Comparison of ENCODE assay signal across 8 mouse cellular contexts in genomic region chr8:95696661-95697060, GRCm38 (mm10). TPM values are rescaled to one million over a fixed set of nuclear protein-coding genes. Genes with fewer than 3 reads are reported as not detected.
DNase-seq lines count a peak whose midpoint lies in the region; ATAC-seq lines count a peak whose summit lies in the region.

No protein-coding gene starts in this region.

- no peak overlapping the region for H3K4me2 ChIP-seq in forebrain, embryonic 11.5 days (ENCODE audit: low read depth, low read length, severe bottlenecking)
- peak overlapping the region; percentile 41; the same call in 1 of the 2 replicates for H3K4me2 ChIP-seq in lung, embryonic 15.5 days
- H3K4me2 ChIP-seq in hindbrain, embryonic 15.5 days = peak overlapping the region; percentile 40
- 0 out of 2 replicates have a peak overlapping the region, but pooled peaks have one; percentile 37 for H3K4me2 ChIP-seq in stomach, embryonic 15.5 days

- no peak for ATAC-seq in forebrain, embryonic 11.5 days (replicated peaks; ENCODE audit: low FRiP score)
- ATAC-seq in lung, embryonic 15.5 days (ENCODE audit: borderline replicate concordance, extremely low read depth, low FRiP score, low TSS enrichment) = no peak
- no peak for ATAC-seq in hindbrain, embryonic 15.5 days (ENCODE audit: low FRiP score, low read depth)
- no peak for ATAC-seq in stomach, embryonic 15.5 days (ENCODE audit: insufficient read depth, low FRiP score, low read depth)
- ATAC-seq in granulocyte monocyte progenitor cell, adult 5-6 weeks (replicated peaks; ENCODE audit: poor library complexity, severe bottlenecking) = no peak

- DNase-seq in forebrain, embryonic 11.5 days (ENCODE audit: low spot score) = no peak
- no peak for DNase-seq in forebrain, embryonic 10.5 days (ENCODE audit: extremely low spot score, low spot score)
- DNase-seq in lung, postnatal 25 days (ENCODE audit: low spot score) = no peak
- no peak for DNase-seq in gastrocnemius, postnatal 36 days

- no peaks in the 10 kb centered on the region for H3K36me3 ChIP-seq in forebrain, embryonic 11.5 days (ENCODE audit: control insufficient read depth, insufficient read depth, low read length)
- H3K36me3 ChIP-seq in forebrain, embryonic 10.5 days (replicated peaks) = no peaks in the 10 kb centered on the region
- no peaks in the 10 kb centered on the region for H3K36me3 ChIP-seq in lung, embryonic 15.5 days
- no peaks in the 10 kb centered on the region for H3K36me3 ChIP-seq in hindbrain, embryonic 15.5 days
- no peaks in the 10 kb centered on the region for H3K36me3 ChIP-seq in stomach, embryonic 15.5 days

- intact Hi-C loops in gastrocnemius, postnatal 36 days (cut with DNase I) = loop anchor here (2.0 to 5.0 kb wide), 2 partner anchors 92 to 349 kb away; no protein-coding TSS in a partner anchor

- no peaks in the 10 kb centered on the region for H3K9me3 ChIP-seq in forebrain, embryonic 11.5 days (ENCODE audit: control insufficient read depth, low read length)
- no peaks in the 10 kb centered on the region for H3K9me3 ChIP-seq in forebrain, embryonic 10.5 days
- H3K9me3 ChIP-seq in lung, embryonic 15.5 days = no peaks in the 10 kb centered on the region
- H3K9me3 ChIP-seq in hindbrain, embryonic 15.5 days = no peaks in the 10 kb centered on the region
- H3K9me3 ChIP-seq in stomach, embryonic 15.5 days = no peaks in the 10 kb centered on the region

- WGBS in forebrain, embryonic 11.5 days = 63% methylated on average over 8 of the region's 8 CpGs
- 69% methylated on average over 8 of the region's 8 CpGs for WGBS in forebrain, embryonic 10.5 days
- 41% methylated on average over 5 of the region's 8 CpGs for WGBS in lung, embryonic 15.5 days
- WGBS in hindbrain, embryonic 15.5 days = 59% methylated on average over 8 of the region's 8 CpGs
- WGBS in stomach, embryonic 15.5 days = 51% methylated on average over 6 of the region's 8 CpGs

- H3K27ac ChIP-seq in forebrain, embryonic 11.5 days (ENCODE audit: low read depth, low read length) = no peak overlapping the region
- no peak overlapping the region for H3K27ac ChIP-seq in forebrain, embryonic 10.5 days
- no peak overlapping the region for H3K27ac ChIP-seq in lung, embryonic 15.5 days
- no peak overlapping the region for H3K27ac ChIP-seq in hindbrain, embryonic 15.5 days (replicated peaks)
- H3K27ac ChIP-seq in stomach, embryonic 15.5 days = no peak overlapping the region

- H3K27me3 ChIP-seq in forebrain, embryonic 11.5 days (ENCODE audit: control insufficient read depth, insufficient read depth, low read length) = no peaks in the 10 kb centered on the region
- peaks cover 56% of the 10 kb centered on the region for H3K27me3 ChIP-seq in forebrain, embryonic 10.5 days (ENCODE audit: poor library complexity, severe bottlenecking)
- H3K27me3 ChIP-seq in lung, embryonic 15.5 days = peaks cover 40% of the 10 kb centered on the region
- no peaks in the 10 kb centered on the region; the same call in 1 of the 2 replicates for H3K27me3 ChIP-seq in hindbrain, embryonic 15.5 days
- peaks cover 18% of the 10 kb centered on the region; the same call in 1 of the 2 replicates for H3K27me3 ChIP-seq in stomach, embryonic 15.5 days (replicated peaks)

- no peak overlapping the region for H3K4me3 ChIP-seq in forebrain, embryonic 11.5 days (ENCODE audit: low read depth, low read length)
- no peak overlapping the region; the same call in 1 of the 2 replicates for H3K4me3 ChIP-seq in forebrain, embryonic 10.5 days
- no peak overlapping the region for H3K4me3 ChIP-seq in lung, embryonic 15.5 days
- no peak overlapping the region for H3K4me3 ChIP-seq in hindbrain, embryonic 15.5 days
- H3K4me3 ChIP-seq in stomach, embryonic 15.5 days (replicated peaks) = no peak overlapping the region

- H3K4me1 ChIP-seq in forebrain, embryonic 11.5 days (replicated peaks; ENCODE audit: control insufficient read depth, insufficient read depth, low read length) = peaks cover 7% of the 10 kb centered on the region; the same call in 1 of the 2 replicates
- H3K4me1 ChIP-seq in forebrain, embryonic 10.5 days = peaks cover 41% of the 10 kb centered on the region
- H3K4me1 ChIP-seq in lung, embryonic 15.5 days = 0 out of 2 replicates have a peak, but pooled peaks cover 3% of the 10 kb centered on the region
- H3K4me1 ChIP-seq in hindbrain, embryonic 15.5 days (replicated peaks) = peaks cover 39% of the 10 kb centered on the region
- H3K4me1 ChIP-seq in stomach, embryonic 15.5 days = no peaks in the 10 kb centered on the region

- peak overlapping the region; percentile 35; the same call in 1 of the 2 replicates for H3K9ac ChIP-seq in forebrain, embryonic 11.5 days (ENCODE audit: low read length)
- H3K9ac ChIP-seq in lung, embryonic 15.5 days = 0 out of 2 replicates have a peak overlapping the region, but pooled peaks have one; percentile 19
- no peak overlapping the region for H3K9ac ChIP-seq in hindbrain, embryonic 15.5 days
- no peak overlapping the region for H3K9ac ChIP-seq in stomach, embryonic 15.5 days

RNA-seq across cellular contexts. Expression of gene Setd6, which starts 19.0 kb away (rescaled TPM):
- 27.5 and 30.0 TPM in 2 replicates for polyA plus RNA-seq in forebrain, embryonic 11.5 days (2014; fragmentation: Nextera tagmentation; extraction: Ambion mirVana)
- polyA plus RNA-seq in forebrain, embryonic 10.5 days (2016; fragmentation: Nextera tagmentation; extraction: Ambion mirVana) = 29.5 and 31.0 TPM in 2 replicates
- polyA plus RNA-seq in lung, embryonic 15.5 days (2015; fragmentation: Nextera tagmentation; extraction: Ambion mirVana) = 17.3 and 18.3 TPM in 2 replicates
- 33.1 and 34.7 TPM in 2 replicates for polyA plus RNA-seq in hindbrain, embryonic 15.5 days (2015; fragmentation: Nextera tagmentation; extraction: Ambion mirVana)
- polyA plus RNA-seq in stomach, embryonic 15.5 days (2015; fragmentation: Nextera tagmentation; extraction: Ambion mirVana) = 20.9 and 23.8 TPM in 2 replicates
- 10 to 100 TPM in 1 of 2 experiments, 1 to 10 TPM in 1; 9.6 to 13.3 TPM for total RNA-seq in gastrocnemius, postnatal 36 days (2021)
- total RNA-seq in granulocyte monocyte progenitor cell, adult 5-6 weeks (2014; fragmentation: Nextera tagmentation) = 16.6 and 16.8 TPM in 2 replicates
- 42.0 and 48.1 TPM in 2 replicates for total RNA-seq in granulocyte monocyte progenitor cell, adult 5-6 weeks (2017)

RNA-seq across cellular contexts. Expression of gene Ndrg4, which starts 19.9 kb away (rescaled TPM):
- 33.2 and 36.7 TPM in 2 replicates for polyA plus RNA-seq in forebrain, embryonic 11.5 days (2014; fragmentation: Nextera tagmentation; extraction: Ambion mirVana)
- polyA plus RNA-seq in forebrain, embryonic 10.5 days (2016; fragmentation: Nextera tagmentation; extraction: Ambion mirVana) = 14.7 and 16.7 TPM in 2 replicates
- polyA plus RNA-seq in lung, embryonic 15.5 days (2015; fragmentation: Nextera tagmentation; extraction: Ambion mirVana) = 18.5 and 20.4 TPM in 2 replicates
- 445 and 454 TPM in 2 replicates for polyA plus RNA-seq in hindbrain, embryonic 15.5 days (2015; fragmentation: Nextera tagmentation; extraction: Ambion mirVana)
- 16.7 and 17.5 TPM in 2 replicates for polyA plus RNA-seq in stomach, embryonic 15.5 days (2015; fragmentation: Nextera tagmentation; extraction: Ambion mirVana)
- total RNA-seq in gastrocnemius, postnatal 36 days (2021) = 1 to 10 TPM; 4.0 to 4.8 TPM
- total RNA-seq in granulocyte monocyte progenitor cell, adult 5-6 weeks (2014; fragmentation: Nextera tagmentation) = not detected in 2 replicates
- not detected in 2 replicates for total RNA-seq in granulocyte monocyte progenitor cell, adult 5-6 weeks (2017)

Comparison
In these comparisons a context has a peak if more than half of its experiments do, and no peak if none do; other contexts are left out.
1. H3K9ac ChIP-seq: peak in forebrain, embryonic 11.5 days (single experiment) and lung, embryonic 15.5 days (single experiment); none in hindbrain, embryonic 15.5 days (single experiment) and stomach, embryonic 15.5 days (single experiment).
2. RNA of gene Ndrg4, which starts 19.9 kb away (polyA plus RNA-seq): 445 to 454 TPM in hindbrain, embryonic 15.5 days; 33.2 to 36.7 TPM in forebrain, embryonic 11.5 days, 18.5 to 20.4 TPM in lung, embryonic 15.5 days, 16.7 to 17.5 TPM in stomach, embryonic 15.5 days and 14.7 to 16.7 TPM in forebrain, embryonic 10.5 days; every median in the first group is over 10 times any median in the second.